Mouse (Mus musculus): ENCODE measurements around the gene Astl. TPM values are rescaled to one million over a fixed set of nuclear protein-coding genes. Genes with fewer than 3 reads are reported as not detected.

Gene Astl
- polyA plus RNA-seq, 1 experiment from 2014 or later = not detected

DNA sequence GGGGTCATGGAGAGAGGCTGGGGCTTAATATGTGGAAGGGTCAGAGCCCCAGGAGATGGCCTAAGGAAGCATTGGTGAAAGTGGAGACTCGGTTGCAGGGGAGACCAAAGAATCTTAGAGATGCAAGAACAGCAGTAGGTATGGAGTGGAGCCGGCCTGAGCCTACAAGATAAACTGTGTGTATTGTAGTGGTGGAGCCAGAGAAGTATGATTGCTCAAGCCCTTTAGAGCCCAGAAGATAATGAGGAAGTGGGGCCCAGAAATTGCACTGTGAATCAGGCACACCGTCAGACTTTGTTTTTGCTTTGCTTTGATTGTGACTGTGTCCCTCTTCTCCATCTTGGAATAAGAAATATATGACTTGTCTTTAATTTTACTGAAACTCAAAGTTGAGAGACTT, 52.9 kb downstream of the Astl start:
- Histone ChIP-seq H3K4me2 (replicated peaks; ENCODE audit: low read depth, low read length) (no peak overlapping the region), H3K4me1 (ENCODE audit: control insufficient read depth, insufficient read depth, low read length) (no peaks in the 10 kb centered on the region), H3K9ac (ENCODE audit: low read depth, low read length) (no peak overlapping the region), H3K9me3 (ENCODE audit: control insufficient read depth, low read length) (no peaks in the 10 kb centered on the region), H3K4me3 (ENCODE audit: low read length) (no peak overlapping the region), H3K27ac (ENCODE audit: low read depth, low read length) (no peak overlapping the region), H3K36me3 (ENCODE audit: control insufficient read depth, insufficient read depth, low read length) (no peaks in the 10 kb centered on the region), H3K27me3 (ENCODE audit: control insufficient read depth, insufficient read depth, low read length) (no peaks in the 10 kb centered on the region)
- no peak for ATAC-seq (ENCODE audit: low FRiP score, low TSS enrichment)
- WGBS = 70% methylated on average over 3 of the region's 3 CpGs

DNA sequence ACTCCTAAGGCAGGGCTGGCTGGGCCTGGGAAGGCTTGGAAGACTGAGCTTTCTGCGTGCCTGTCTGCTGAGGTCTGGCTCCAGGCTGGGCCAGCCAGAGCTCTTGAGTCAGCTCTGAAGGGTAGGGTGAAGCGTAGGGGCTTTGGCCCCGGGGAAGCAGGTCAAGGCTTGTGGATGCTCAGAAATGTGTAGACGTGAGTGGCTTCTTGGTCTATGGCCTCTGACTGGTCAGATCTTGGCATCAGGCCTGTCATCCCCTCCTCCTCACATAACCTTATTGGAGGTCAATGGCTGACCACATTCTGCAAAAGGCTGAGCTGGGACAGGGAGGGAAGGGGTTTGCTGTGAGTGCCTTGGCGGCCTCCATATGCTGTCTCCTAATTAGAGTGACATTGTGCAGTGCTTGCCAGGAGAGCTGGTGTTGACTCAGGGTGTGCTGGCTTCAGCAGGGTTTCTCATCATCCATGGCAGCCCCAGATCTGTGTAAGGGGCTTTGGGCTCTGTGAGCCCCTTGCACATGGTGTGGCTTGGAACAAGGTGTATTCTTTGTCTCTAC, 56.2 kb downstream of the Astl start:
- no peaks in the 10 kb centered on the region for H3K4me1 ChIP-seq (ENCODE audit: control insufficient read depth, insufficient read depth, low read length)
- 81% methylated on average over 5 of the region's 5 CpGs for WGBS
- no peaks in the 10 kb centered on the region for H3K36me3 ChIP-seq (ENCODE audit: control insufficient read depth, insufficient read depth, low read length)
- no peaks in the 10 kb centered on the region for H3K9me3 ChIP-seq (ENCODE audit: control insufficient read depth, low read length)
- no peak overlapping the region for H3K9ac ChIP-seq (ENCODE audit: low read depth, low read length)
- H3K4me3 ChIP-seq (ENCODE audit: low read length) = no peak overlapping the region
- H3K27ac ChIP-seq (ENCODE audit: low read depth, low read length) = no peak overlapping the region
- no peak for ATAC-seq (ENCODE audit: low FRiP score, low TSS enrichment)
- no peak overlapping the region for H3K4me2 ChIP-seq (replicated peaks; ENCODE audit: low read depth, low read length)
- H3K27me3 ChIP-seq (ENCODE audit: control insufficient read depth, insufficient read depth, low read length) = no peaks in the 10 kb centered on the region

GRCm38 (mm10) chr2:127398738-127399137, 60.3 kb downstream of the Astl start:
- Histone ChIP-seq H3K9me3 (ENCODE audit: control insufficient read depth, low read length) (no peaks in the 10 kb centered on the region), H3K27ac (ENCODE audit: low read depth, low read length) (no peak overlapping the region), H3K9ac (ENCODE audit: low read depth, low read length) (no peak overlapping the region), H3K4me2 (replicated peaks; ENCODE audit: low read depth, low read length) (no peak overlapping the region), H3K27me3 (ENCODE audit: control insufficient read depth, insufficient read depth, low read length) (no peaks in the 10 kb centered on the region), H3K4me1 (ENCODE audit: control insufficient read depth, insufficient read depth, low read length) (no peaks in the 10 kb centered on the region), H3K36me3 (ENCODE audit: control insufficient read depth, insufficient read depth, low read length) (no peaks in the 10 kb centered on the region), H3K4me3 (ENCODE audit: low read length) (no peak overlapping the region)
- WGBS = 78% methylated on average over 7 of the region's 7 CpGs
- ATAC-seq (ENCODE audit: low FRiP score, low TSS enrichment) = no peak

Other genes starting within 250 kb of the Astl start
- 67.3 and 103 TPM in 2 replicates for gene Ncaph, start 204.7 kb upstream of the Astl start, polyA plus RNA-seq (2014; fragmentation: Nextera tagmentation; extraction: Ambion mirVana)
- 22.7 and 22.8 TPM in 2 replicates for gene Itpripl1, start 195.2 kb upstream of the Astl start, polyA plus RNA-seq (2014; fragmentation: Nextera tagmentation; extraction: Ambion mirVana)
- gene 1810024B03Rik, start 130.4 kb upstream of the Astl start, polyA plus RNA-seq (2014; fragmentation: Nextera tagmentation; extraction: Ambion mirVana) = 2.7 and 3.6 TPM in 2 replicates
- gene Snrnp200, start 130.3 kb upstream of the Astl start, polyA plus RNA-seq (2014; fragmentation: Nextera tagmentation; extraction: Ambion mirVana) = 62.7 and 85.9 TPM in 2 replicates
- gene Ciao1, start 90.8 kb upstream of the Astl start, polyA plus RNA-seq (2014; fragmentation: Nextera tagmentation; extraction: Ambion mirVana) = 60.1 and 62.5 TPM in 2 replicates
- gene Tmem127, start 90.7 kb upstream of the Astl start, polyA plus RNA-seq (2014; fragmentation: Nextera tagmentation; extraction: Ambion mirVana) = 13.5 and 19.8 TPM in 2 replicates
- gene Stard7, start 68.4 kb upstream of the Astl start, polyA plus RNA-seq (2014; fragmentation: Nextera tagmentation; extraction: Ambion mirVana) = 53.0 and 102 TPM in 2 replicates
- 13.0 and 14.2 TPM in 2 replicates for gene Dusp2, start 2.5 kb upstream of the Astl start, polyA plus RNA-seq (2014; fragmentation: Nextera tagmentation; extraction: Ambion mirVana)
- 0.69 and 1.8 TPM in 2 replicates for gene Adra2b, start 24.6 kb downstream of the Astl start, polyA plus RNA-seq (2014; fragmentation: Nextera tagmentation; extraction: Ambion mirVana)
- gene Gpat2, start 86.6 kb downstream of the Astl start, polyA plus RNA-seq (2014; fragmentation: Nextera tagmentation; extraction: Ambion mirVana) = 0.15 TPM in 1 of 2 replicates, not detected in the other
- 29.5 and 29.7 TPM in 2 replicates for gene Fahd2a, start 105.9 kb downstream of the Astl start, polyA plus RNA-seq (2014; fragmentation: Nextera tagmentation; extraction: Ambion mirVana)
- 4.0 and 4.9 TPM in 2 replicates for gene Kcnip3, start 183.5 kb downstream of the Astl start, polyA plus RNA-seq (2014; fragmentation: Nextera tagmentation; extraction: Ambion mirVana)
- gene Prom2, start 202.8 kb downstream of the Astl start, polyA plus RNA-seq (2014; fragmentation: Nextera tagmentation; extraction: Ambion mirVana) = 1.4 and 1.9 TPM in 2 replicates
- gene Zfp661, start 248.5 kb downstream of the Astl start, polyA plus RNA-seq (2014; fragmentation: Nextera tagmentation; extraction: Ambion mirVana) = 2.8 and 5.7 TPM in 2 replicates
- 142 and 146 TPM in 2 replicates for gene Mrps5, start 248.6 kb downstream of the Astl start, polyA plus RNA-seq (2014; fragmentation: Nextera tagmentation; extraction: Ambion mirVana)